Mouse (Mus musculus): ENCODE measurements around the gene Gbx2.

DNA sequence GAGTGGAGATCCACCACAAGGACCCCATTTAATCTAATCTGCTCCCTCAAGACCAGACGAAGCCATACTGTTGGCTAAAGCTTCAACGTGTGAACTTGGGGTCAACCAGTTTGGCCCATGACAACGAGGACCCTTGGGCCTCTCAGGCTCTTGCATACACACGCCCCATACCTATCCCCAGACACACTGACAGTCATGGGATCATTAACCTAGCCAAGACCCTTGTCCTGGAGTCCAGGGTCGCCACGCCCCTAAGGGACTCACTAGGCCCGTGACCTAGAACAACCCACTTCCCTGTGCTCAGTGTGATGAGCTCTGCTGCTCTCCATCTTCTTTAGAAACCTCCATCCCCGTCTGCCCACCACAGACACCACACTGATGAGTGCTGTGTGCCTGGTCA, 46.6 kb downstream of the Gbx2 start:
- TF ChIP-seq CTCF (IDR thresholded peaks at IDR 0.05; ENCODE audit: borderline replicate concordance, extremely low read depth, insufficient read depth, insufficient read length) (no peak), POLR2A (IDR thresholded peaks at IDR 0.05; ENCODE audit: borderline replicate concordance, extremely low read depth, insufficient read depth, insufficient read length, poor library complexity, severe bottlenecking) (no peak)
